In genomic region chr11:116949832-116950231, GRCm38 (mm10) we compare ENCODE assay signal across 13 mouse cellular contexts. TPM values are rescaled to one million over a fixed set of nuclear protein-coding genes. Genes with fewer than 3 reads are reported as not detected.
DNase-seq lines count a peak whose midpoint lies in the region; ATAC-seq lines count a peak whose summit lies in the region.
"Had no signal": no experiment of that assay in that cellular context is flagged by ENCODE, and none has a peak within 500 bp of the region (broad histone marks: within the 10 kb centered on the region; RNA-seq: fewer than 3 reads in every experiment).

No protein-coding gene starts in this region.

- peaks cover 50% of the 10 kb centered on the region for H3K4me1 ChIP-seq in heart, embryonic 10.5 days
- peaks cover 14% of the 10 kb centered on the region for H3K4me1 ChIP-seq in forebrain, embryonic 15.5 days
- peaks cover 5% of the 10 kb centered on the region for H3K4me1 ChIP-seq in embryonic facial prominence, embryonic 10.5 days
- H3K4me1 ChIP-seq: liver, embryonic 12.5 days had no signal

- no peak for DNase-seq in heart, embryonic 10.5 days (ENCODE audit: low spot score)
- no peak for DNase-seq in heart, adult 18-20 months
- peak; percentile 76 to 83 for DNase-seq in adrenal gland, postnatal 36 days
- no peak for DNase-seq in lung, postnatal 10 days
- no peak for DNase-seq in embryonic facial prominence, embryonic 10.5 days (ENCODE audit: low spot score)
- DNase-seq: cerebellum, postnatal 25 days; forebrain, postnatal 0 days had no signal

- no peak overlapping the region for H3K9ac ChIP-seq in forebrain, embryonic 15.5 days (replicated peaks)
- H3K9ac ChIP-seq: forebrain, postnatal 0 days; hindbrain, embryonic 13.5 days; kidney, embryonic 15.5 days; liver, embryonic 12.5 days had no signal

- ATAC-seq in CD4-positive, CD25-positive, alpha-beta regulatory T cell, adult 4 months: peak; percentile 54
- ATAC-seq in monocyte, adult 5-6 weeks (replicated peaks; ENCODE audit: insufficient number of reproducible peaks, low FRiP score, low TSS enrichment, poor library complexity, severe bottlenecking): peak; percentile 59
- ATAC-seq in forebrain, embryonic 15.5 days (replicated peaks): no peak
- ATAC-seq: forebrain, postnatal 0 days; liver, embryonic 12.5 days had no signal

- H3K4me3 ChIP-seq in heart, embryonic 10.5 days: no peak overlapping the region
- H3K4me3 ChIP-seq in forebrain, embryonic 15.5 days: no peak overlapping the region
- no peak overlapping the region for H3K4me3 ChIP-seq in embryonic facial prominence, embryonic 10.5 days
- H3K4me3 ChIP-seq: hindbrain, embryonic 13.5 days; kidney, embryonic 15.5 days; liver, embryonic 12.5 days had no signal

- H3K9me3 ChIP-seq in heart, embryonic 10.5 days: no peaks in the 10 kb centered on the region
- H3K9me3 ChIP-seq in forebrain, embryonic 15.5 days: no peaks in the 10 kb centered on the region
- H3K9me3 ChIP-seq in embryonic facial prominence, embryonic 10.5 days: no peaks in the 10 kb centered on the region
- H3K9me3 ChIP-seq: hindbrain, embryonic 13.5 days; kidney, embryonic 15.5 days; liver, embryonic 12.5 days had no signal

- H3K4me2 ChIP-seq in forebrain, embryonic 15.5 days (replicated peaks): no peak overlapping the region
- H3K4me2 ChIP-seq: hindbrain, embryonic 13.5 days; kidney, embryonic 15.5 days; liver, embryonic 12.5 days had no signal

- H3K36me3 ChIP-seq in heart, embryonic 10.5 days: no peaks in the 10 kb centered on the region
- H3K36me3 ChIP-seq in forebrain, embryonic 15.5 days: peaks cover 60% of the 10 kb centered on the region
- peaks cover 44% of the 10 kb centered on the region for H3K36me3 ChIP-seq in embryonic facial prominence, embryonic 10.5 days (replicated peaks)
- H3K36me3 ChIP-seq: kidney, embryonic 15.5 days; liver, embryonic 12.5 days had no signal

- H3K27me3 ChIP-seq in heart, embryonic 10.5 days (ENCODE audit: insufficient read depth, poor library complexity, severe bottlenecking): 0 out of 2 replicates have a peak, but pooled peaks cover 4% of the 10 kb centered on the region
- H3K27me3 ChIP-seq in forebrain, embryonic 15.5 days: no peaks in the 10 kb centered on the region
- no peaks in the 10 kb centered on the region for H3K27me3 ChIP-seq in embryonic facial prominence, embryonic 10.5 days (replicated peaks; ENCODE audit: low read depth, poor library complexity, severe bottlenecking)
- H3K27me3 ChIP-seq: hindbrain, embryonic 13.5 days; kidney, embryonic 15.5 days; liver, embryonic 12.5 days had no signal

- H3K27ac ChIP-seq in heart, embryonic 10.5 days: peak overlapping the region; percentile 30; the same call in 1 of the 2 replicates
- H3K27ac ChIP-seq in forebrain, embryonic 15.5 days (replicated peaks): no peak overlapping the region
- no peak overlapping the region for H3K27ac ChIP-seq in embryonic facial prominence, embryonic 10.5 days (replicated peaks)
- H3K27ac ChIP-seq: hindbrain, embryonic 13.5 days; kidney, embryonic 15.5 days; liver, embryonic 12.5 days had no signal

- WGBS in heart, embryonic 10.5 days: 64% methylated on average over 9 of the region's 9 CpGs
- WGBS in forebrain, embryonic 15.5 days: 88% methylated on average over 9 of the region's 9 CpGs
- 79% methylated on average over 9 of the region's 9 CpGs for WGBS in embryonic facial prominence, embryonic 10.5 days

RNA-seq across cellular contexts. Expression of gene Mgat5b, which starts 31.2 kb away (rescaled TPM):
- 0.38 and 1.1 TPM in 2 replicates for polyA plus RNA-seq in heart, embryonic 10.5 days (2016; fragmentation: Nextera tagmentation; extraction: Ambion mirVana)
- total RNA-seq in heart, adult 18-20 months (2021): under 1 TPM; 0.10 to 0.15 TPM
- not detected for polyA plus RNA-seq in CD4-positive, CD25-positive, alpha-beta regulatory T cell, adult 4 months (2017; shearing (Covaris generic))
- total RNA-seq in adrenal gland, postnatal 36 days (2021): 1 to 10 TPM in 1 of 2 experiments, under 1 TPM in 1; 0.36 to 1.1 TPM
- not detected in 3 replicates for total RNA-seq in monocyte, adult 5-6 weeks (2017)
- 32.0 and 32.8 TPM in 2 replicates for polyA plus RNA-seq in forebrain, embryonic 15.5 days (2015; fragmentation: Nextera tagmentation; extraction: Ambion mirVana)
- polyA plus RNA-seq in embryonic facial prominence, embryonic 10.5 days (2016; fragmentation: Nextera tagmentation; extraction: Ambion mirVana): 2.3 and 3.3 TPM in 2 replicates
- polyA plus RNA-seq: liver, embryonic 12.5 days had no signal

Comparison
In these comparisons a context has a peak if more than half of its experiments do, and no peak if none do; other contexts are left out.
1. DNase-seq: peak in adrenal gland, postnatal 36 days (2 of 2); none in heart, embryonic 10.5 days (single experiment), heart, adult 18-20 months (0 of 2), lung, postnatal 10 days (single experiment) and embryonic facial prominence, embryonic 10.5 days (single experiment).